Mouse (Mus musculus) kidney, embryonic 16.5 days (tissue): Measurements from ENCODE around the gene Bpifa1. TPM values are rescaled to one million over a fixed set of nuclear protein-coding genes. Genes with fewer than 3 reads are reported as not detected.
"Not testable (repeated sequence)": the region's sequence is repeated elsewhere in the genome, so short reads cannot be mapped to it uniquely, and the experiment has no call there.

Experiments used
- ATAC-seq: fragments of 200-750 bp; cut with Nextera tagmentation; 2 replicates; pipeline ENCODE4 v1.8.0; 2017; ENCODE audit warnings: moderate TSS enrichment; ENCODE audit not compliant: low FRiP score, low TSS enrichment
- H3K27ac ChIP-seq: fragments of 300-500 bp; sonication (generic); 2 replicates; pipeline ENCODE4 v1.5.1; 2014; ENCODE audit warnings: low read length
- H3K27me3 ChIP-seq: fragments of 300-500 bp; sonication (generic); 2 replicates; pipeline ENCODE4 v1.6.1; 2014; ENCODE audit warnings: low read length, control low read depth, mixed read lengths; ENCODE audit not compliant: insufficient read depth
- H3K36me3 ChIP-seq: fragments of 300-500 bp; sonication (generic); 2 replicates; pipeline ENCODE4 v1.6.1; 2014; ENCODE audit warnings: low read length, control low read depth, mixed read lengths; ENCODE audit not compliant: insufficient read depth
- H3K4me1 ChIP-seq: fragments of 300-500 bp; sonication (generic); 2 replicates; pipeline ENCODE4 v1.6.1; 2014; ENCODE audit warnings: low read length, control low read depth, mixed read lengths; ENCODE audit not compliant: insufficient read depth
- H3K4me2 ChIP-seq: fragments of 300-500 bp; sonication (generic); replicated peaks from 2 replicates; pipeline ENCODE4 v1.6.1; 2014; ENCODE audit warnings: low read depth, low read length
- H3K4me3 ChIP-seq: fragments of 300-500 bp; sonication (generic); 2 replicates; pipeline ENCODE4 v1.5.1; 2014; ENCODE audit warnings: mild to moderate bottlenecking, low read length
- H3K9ac ChIP-seq: fragments of 300-500 bp; sonication (generic); replicated peaks from 2 replicates; pipeline ENCODE4 v1.6.1; 2014; ENCODE audit warnings: low read length
- H3K9me3 ChIP-seq: fragments of 300-500 bp; sonication (generic); 2 replicates; pipeline ENCODE4 v1.6.1; 2016; ENCODE audit warnings: low read length, control low read depth
- WGBS: fragments of 180-500 bp; shearing (Covaris S2); extraction: QIAGEN DNeasy Blood & Tissue Kit; methylation state at CpG from one replicate; pipeline ENCODE4 v1.1.7; 2014; 5-methylcytosine and 5-hydroxymethylcytosine counted together
- polyA plus RNA-seq: library from polyadenylated mRNA; unstranded; fragments of >200 nt; fragmentation: Nextera tagmentation; extraction: Ambion mirVana; gene quantifications from 2 replicates; pipeline ENCODE4 v1.2.1, GENCODE M21; 2015

Bpifa1 gene
- polyA plus RNA-seq, 1 experiment from 2014 or later, result 0.29 TPM

DNA sequence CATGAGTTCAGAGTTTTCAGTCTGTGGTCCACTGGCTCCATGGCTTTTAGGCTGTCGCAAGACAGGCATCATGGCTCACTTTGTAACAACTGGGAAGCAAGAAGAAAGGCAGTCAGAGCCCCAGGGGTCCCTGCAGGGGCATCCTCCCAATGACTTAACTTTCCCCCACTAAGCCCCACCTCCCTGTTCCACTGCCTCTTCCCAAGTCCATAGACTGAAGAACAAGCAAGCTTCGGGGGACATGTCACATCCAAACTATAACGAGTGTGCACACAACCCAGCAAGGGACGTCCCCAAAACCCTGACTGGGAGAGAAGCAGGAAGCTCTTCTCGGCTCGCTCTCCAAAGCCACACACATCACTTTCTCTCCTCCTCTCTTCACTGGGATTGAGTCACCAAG lies 28.9 kb downstream of the Bpifa1 start:
- no peak overlapping the region for H3K9ac ChIP-seq
- H3K4me2 ChIP-seq, result no peak overlapping the region
- no peak for ATAC-seq
- no peaks in the 10 kb centered on the region for H3K27me3 ChIP-seq
- 0 out of 2 replicates have a peak, but pooled peaks cover 4% of the 10 kb centered on the region for H3K4me1 ChIP-seq
- WGBS, result 71% methylated on average over 6 of the region's 6 CpGs
- H3K27ac ChIP-seq, result no peak overlapping the region
- H3K9me3 ChIP-seq, result no peaks in the 10 kb centered on the region
- H3K36me3 ChIP-seq, result no peaks in the 10 kb centered on the region
- no peak overlapping the region for H3K4me3 ChIP-seq

DNA sequence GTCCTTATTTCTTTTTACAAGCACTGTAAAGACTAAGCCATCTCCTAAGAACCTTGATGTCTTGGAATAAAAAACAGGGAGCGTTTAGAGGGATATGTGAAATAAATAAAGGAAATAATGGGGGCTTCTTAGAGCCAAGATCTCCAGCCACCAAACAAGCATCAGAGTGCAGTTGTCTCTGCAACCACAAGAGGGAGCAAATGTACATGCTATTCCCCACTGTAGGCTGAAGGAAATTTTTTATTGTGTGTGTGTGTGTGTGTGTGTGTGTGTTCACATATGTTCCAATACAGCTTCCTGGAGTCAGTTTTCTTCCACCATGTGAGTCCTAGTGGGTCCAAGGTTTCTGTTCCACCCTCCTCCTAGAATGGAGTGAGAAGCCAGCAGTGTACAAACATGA lies 30.6 kb downstream of the Bpifa1 start:
- no peak overlapping the region for H3K27ac ChIP-seq
- H3K4me3 ChIP-seq, result no peak overlapping the region
- no peaks in the 10 kb centered on the region for H3K9me3 ChIP-seq
- no peak overlapping the region for H3K4me2 ChIP-seq
- ATAC-seq, result no peak
- H3K9ac ChIP-seq, result no peak overlapping the region
- 0 out of 2 replicates have a peak, but pooled peaks cover 4% of the 10 kb centered on the region for H3K4me1 ChIP-seq
- H3K27me3 ChIP-seq, result no peaks in the 10 kb centered on the region
- no peaks in the 10 kb centered on the region for H3K36me3 ChIP-seq
- 57% methylated on average over 1 of the region's 1 CpGs for WGBS

DNA sequence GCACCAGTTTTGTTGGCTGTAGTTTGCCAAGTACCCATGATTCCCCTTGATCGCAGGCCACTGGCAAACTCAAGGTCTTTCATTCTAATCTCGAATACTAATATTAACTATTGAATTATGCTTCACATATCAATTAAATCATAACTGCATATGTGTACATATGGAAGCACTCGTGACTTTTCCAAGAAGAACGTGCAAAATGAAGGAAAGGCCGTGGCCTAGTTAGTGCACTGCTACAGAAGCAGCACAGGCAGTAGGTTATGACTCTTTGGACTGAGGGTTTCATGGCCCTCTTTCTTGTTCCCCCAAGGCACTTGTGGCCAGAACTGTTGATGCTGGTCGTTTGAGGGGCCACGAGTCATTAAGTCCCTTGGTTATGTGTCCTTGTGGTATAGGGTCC lies 39.2 kb downstream of the Bpifa1 start:
- H3K36me3 ChIP-seq, H3K27ac ChIP-seq, ATAC-seq, H3K4me3 ChIP-seq, H3K4me2 ChIP-seq, H3K27me3 ChIP-seq, H3K4me1 ChIP-seq, H3K9me3 ChIP-seq, H3K9ac ChIP-seq: not testable (repeated sequence)
- 73% methylated on average over 7 of the region's 7 CpGs for WGBS

DNA sequence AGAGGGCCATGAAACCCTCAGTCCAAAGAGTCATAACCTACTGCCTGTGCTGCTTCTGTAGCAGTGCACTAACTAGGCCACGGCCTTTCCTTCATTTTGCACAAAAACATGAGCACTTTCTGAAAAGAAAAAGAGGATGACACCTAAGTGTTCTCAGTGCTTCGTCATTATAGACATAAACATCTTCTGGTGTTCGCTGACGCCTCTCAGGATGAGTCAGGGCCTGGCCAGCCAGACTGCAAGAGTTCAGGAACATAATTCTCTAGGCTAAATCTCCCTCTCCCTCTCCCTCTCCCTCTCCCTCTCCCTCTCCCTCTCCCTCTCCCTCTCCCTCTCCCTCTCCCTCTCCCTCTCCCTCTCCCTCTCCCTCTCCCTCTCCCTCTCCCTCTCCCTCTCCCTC lies 40.4 kb downstream of the Bpifa1 start:
- not testable (repeated sequence) for ATAC-seq, H3K4me3 ChIP-seq, H3K36me3 ChIP-seq, H3K4me2 ChIP-seq, H3K27me3 ChIP-seq, H3K4me1 ChIP-seq, H3K27ac ChIP-seq, H3K9ac ChIP-seq, H3K9me3 ChIP-seq
- 74% methylated on average over 4 of the region's 4 CpGs for WGBS

- no peak overlapping the region for H3K4me3 ChIP-seq
- H3K4me2 ChIP-seq, result no peak overlapping the region
- H3K36me3 ChIP-seq, result no peaks in the 10 kb centered on the region
- H3K9ac ChIP-seq, result no peak overlapping the region
- 74% methylated on average over 6 of the region's 6 CpGs for WGBS
- H3K4me1 ChIP-seq, result no peaks in the 10 kb centered on the region
- H3K9me3 ChIP-seq, result no peaks in the 10 kb centered on the region
- H3K27ac ChIP-seq, result peak overlapping the region; percentile 58
- no peaks in the 10 kb centered on the region for H3K27me3 ChIP-seq
- ATAC-seq, result no peak
These were observed 42.6 kb downstream of the Bpifa1 start for GRCm38 (mm10) chr2:154185319-154185718.

GRCm38 (mm10) chr2:154185748-154186147 lies 43.1 kb downstream of the Bpifa1 start:
- Histone ChIP-seq H3K4me2 (no peak overlapping the region), H3K9ac (no peak overlapping the region), H3K27ac (peak overlapping the region; percentile 58; the same call in 1 of the 2 replicates), H3K27me3 (no peaks in the 10 kb centered on the region), H3K4me3 (no peak overlapping the region), H3K4me1 (no peaks in the 10 kb centered on the region), H3K36me3 (no peaks in the 10 kb centered on the region), H3K9me3 (no peaks in the 10 kb centered on the region)
- ATAC-seq, result no peak
- WGBS, result 75% methylated on average over 3 of the region's 3 CpGs

DNA sequence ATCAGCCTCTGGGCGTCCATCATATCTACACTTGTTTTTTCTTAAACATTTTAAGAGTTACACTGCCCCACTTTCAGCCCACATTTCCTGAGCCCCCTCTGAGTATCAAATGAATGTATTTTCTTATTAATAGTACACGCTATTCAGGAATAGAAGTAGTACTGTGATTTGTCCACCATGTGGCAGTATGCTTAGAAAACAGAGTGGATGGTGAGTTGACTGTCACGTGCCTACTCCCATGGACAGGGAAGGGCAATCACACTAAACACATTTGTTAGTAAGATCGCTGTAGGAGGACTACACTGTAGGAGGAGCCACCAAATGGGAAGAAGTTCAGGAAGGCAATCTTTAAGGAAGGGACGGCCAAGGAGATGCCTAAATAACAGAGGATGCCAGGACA lies 44.8 kb downstream of the Bpifa1 start:
- Histone ChIP-seq H3K27ac (no peak overlapping the region), H3K4me1 (no peaks in the 10 kb centered on the region), H3K9ac (no peak overlapping the region), H3K27me3 (no peaks in the 10 kb centered on the region), H3K9me3 (no peaks in the 10 kb centered on the region), H3K4me2 (no peak overlapping the region), H3K4me3 (no peak overlapping the region), H3K36me3 (no peaks in the 10 kb centered on the region)
- 31% methylated on average over 5 of the region's 5 CpGs for WGBS
- no peak for ATAC-seq

DNA sequence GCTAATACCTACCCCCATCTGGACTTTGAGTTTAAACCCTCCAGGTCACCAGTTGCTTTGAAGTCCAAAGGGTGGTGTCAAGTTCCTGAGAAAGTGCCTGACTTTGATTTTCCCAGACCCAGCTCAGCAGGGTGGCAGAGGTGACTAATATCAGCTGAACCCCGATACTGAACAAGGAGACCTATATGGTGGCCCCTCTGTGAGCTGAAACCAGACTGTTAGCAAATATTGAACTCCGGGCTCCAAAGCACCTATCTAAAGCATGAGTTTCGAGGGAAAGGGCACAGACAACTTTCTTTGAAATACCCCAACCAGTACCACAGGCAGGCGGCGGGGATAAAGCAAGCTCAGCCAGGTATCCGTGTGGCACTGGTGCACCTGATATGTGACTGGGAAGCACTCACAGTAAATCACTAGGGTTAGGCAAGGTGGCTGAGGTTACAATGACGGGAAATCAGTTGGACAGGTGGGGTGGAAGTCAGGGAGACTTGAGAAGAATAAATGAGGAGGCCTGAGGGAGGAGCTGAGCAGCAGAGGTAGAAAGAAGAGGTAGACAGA lies 47.3 kb downstream of the Bpifa1 start:
- no peaks in the 10 kb centered on the region for H3K4me1 ChIP-seq
- H3K9me3 ChIP-seq, result no peaks in the 10 kb centered on the region
- H3K27me3 ChIP-seq, result no peaks in the 10 kb centered on the region
- no peaks in the 10 kb centered on the region for H3K36me3 ChIP-seq
- no peak overlapping the region for H3K9ac ChIP-seq
- no peak overlapping the region for H3K4me3 ChIP-seq
- H3K27ac ChIP-seq, result no peak overlapping the region
- no peak overlapping the region for H3K4me2 ChIP-seq
- 74% methylated on average over 7 of the region's 7 CpGs for WGBS
- ATAC-seq, result no peak

- WGBS, result 82% methylated on average over 11 of the region's 11 CpGs
- Histone ChIP-seq H3K27me3 (no peaks in the 10 kb centered on the region), H3K4me1 (no peaks in the 10 kb centered on the region), H3K9me3 (no peaks in the 10 kb centered on the region), H3K27ac (no peak within 1 kb of the TSS), H3K9ac (no peak within 1 kb of the TSS), H3K4me3 (no peak within 1 kb of the TSS), H3K4me2 (no peak within 1 kb of the TSS), H3K36me3 (no peaks in the 10 kb centered on the region)
- no peak for ATAC-seq
These were observed 48.0 kb downstream of the Bpifa1 start, which contains the start of gene Bpifb1 for GRCm38 (mm10) chr2:154190546-154191258. Gene Bpifb1, plus strand, starts transcription at chr2:154190818.

- no peak overlapping the region for H3K4me3 ChIP-seq
- no peaks in the 10 kb centered on the region for H3K36me3 ChIP-seq
- H3K4me1 ChIP-seq, result no peaks in the 10 kb centered on the region
- H3K27ac ChIP-seq, result no peak overlapping the region
- no peak overlapping the region for H3K4me2 ChIP-seq
- no peaks in the 10 kb centered on the region for H3K27me3 ChIP-seq
- ATAC-seq, result no peak
- no peaks in the 10 kb centered on the region for H3K9me3 ChIP-seq
- no peak overlapping the region for H3K9ac ChIP-seq
- WGBS, result 90% methylated on average over 2 of the region's 2 CpGs
These were observed 49.5 kb downstream of the Bpifa1 start for GRCm38 (mm10) chr2:154192141-154192540.
